Mouse (Mus musculus): ENCODE results near the gene Rpl27. TPM values are rescaled to one million over a fixed set of nuclear protein-coding genes. Genes with fewer than 3 reads are reported as not detected.
"Not testable (repeated sequence)": the region's sequence is repeated elsewhere in the genome, so short reads cannot be mapped to it uniquely, and the experiment has no call there.

Gene Rpl27
- total RNA-seq (2017) = 465 to 1,168 TPM (median 1,010 TPM) in 3 replicates

DNA sequence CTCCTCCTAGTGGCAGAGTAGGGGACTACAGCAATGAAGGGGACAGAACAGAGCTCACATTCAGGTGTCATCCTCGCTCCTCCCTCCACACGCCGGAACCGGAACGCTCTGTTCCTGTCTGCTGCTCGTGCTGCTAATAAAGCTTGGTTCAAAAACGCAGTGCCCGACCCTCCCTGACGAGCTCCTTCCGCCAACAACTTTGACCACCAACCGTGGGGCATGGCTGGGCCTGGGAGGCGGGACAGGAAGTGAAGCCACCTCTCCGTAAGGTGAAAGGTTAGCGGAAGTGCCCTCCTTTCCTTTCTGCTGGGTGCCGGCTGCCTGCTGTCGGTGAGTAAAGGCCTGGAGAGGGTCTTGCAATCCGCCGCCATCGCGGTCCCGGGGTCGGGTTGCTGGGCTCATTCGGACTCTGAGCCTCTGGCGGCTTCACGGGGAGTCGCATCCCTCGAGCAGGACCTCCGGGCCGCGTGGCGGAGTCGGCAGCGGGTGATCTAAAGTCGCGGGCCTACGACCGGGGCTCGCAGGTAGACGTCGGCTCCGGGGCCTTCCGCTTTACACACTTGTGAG is at the start of gene Rpl27:
TSS of gene Rpl27 (plus strand) at position 172 of the 567 bp plus-strand sequence.
- peak; percentile 100 for ATAC-seq (replicated peaks; ENCODE audit: insufficient number of reproducible peaks, low FRiP score, low TSS enrichment, poor library complexity, severe bottlenecking)

DNA sequence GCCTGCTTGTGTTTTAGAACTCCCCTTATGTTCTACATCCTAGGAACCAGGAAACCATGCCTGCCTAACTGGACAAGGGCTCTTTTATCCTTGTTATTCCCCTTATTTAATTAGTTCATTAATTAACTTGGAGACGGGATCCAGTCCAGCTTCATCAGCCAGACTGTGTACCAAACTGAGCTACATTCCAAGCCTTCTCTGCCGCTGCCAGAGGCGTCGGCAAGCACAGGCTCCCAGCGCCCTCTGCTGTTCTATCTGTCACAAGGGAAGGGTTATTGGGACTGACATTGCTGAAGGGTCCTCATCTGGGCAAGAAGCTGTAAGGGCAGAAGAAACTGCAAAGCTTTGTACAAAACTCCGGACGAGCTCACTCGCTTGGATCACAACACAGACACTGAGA is 47.0 kb upstream of the Rpl27 start:
- no peak for ATAC-seq (replicated peaks; ENCODE audit: insufficient number of reproducible peaks, low FRiP score, low TSS enrichment, poor library complexity, severe bottlenecking)

DNA sequence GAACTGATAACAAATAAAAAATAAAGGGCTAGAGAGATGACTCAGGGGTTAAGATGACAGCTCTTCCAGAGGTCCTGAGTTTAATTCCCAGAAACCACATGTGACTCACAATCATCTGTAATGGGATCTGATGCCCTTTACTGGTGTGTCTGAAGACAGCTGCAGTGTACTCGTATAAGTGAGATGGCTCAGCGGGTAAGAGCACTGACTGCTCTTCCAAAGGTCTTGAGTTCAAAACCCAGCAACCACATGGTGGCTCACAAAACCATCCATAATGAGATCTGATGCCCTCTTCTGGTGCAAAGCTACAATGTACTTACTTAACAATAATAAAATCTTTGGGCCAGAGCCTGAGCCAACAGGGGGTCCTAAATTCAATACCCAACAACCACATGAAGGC is 26.8 kb upstream of the Rpl27 start:
- no peak for ATAC-seq (replicated peaks; ENCODE audit: insufficient number of reproducible peaks, low FRiP score, low TSS enrichment, poor library complexity, severe bottlenecking)

DNA sequence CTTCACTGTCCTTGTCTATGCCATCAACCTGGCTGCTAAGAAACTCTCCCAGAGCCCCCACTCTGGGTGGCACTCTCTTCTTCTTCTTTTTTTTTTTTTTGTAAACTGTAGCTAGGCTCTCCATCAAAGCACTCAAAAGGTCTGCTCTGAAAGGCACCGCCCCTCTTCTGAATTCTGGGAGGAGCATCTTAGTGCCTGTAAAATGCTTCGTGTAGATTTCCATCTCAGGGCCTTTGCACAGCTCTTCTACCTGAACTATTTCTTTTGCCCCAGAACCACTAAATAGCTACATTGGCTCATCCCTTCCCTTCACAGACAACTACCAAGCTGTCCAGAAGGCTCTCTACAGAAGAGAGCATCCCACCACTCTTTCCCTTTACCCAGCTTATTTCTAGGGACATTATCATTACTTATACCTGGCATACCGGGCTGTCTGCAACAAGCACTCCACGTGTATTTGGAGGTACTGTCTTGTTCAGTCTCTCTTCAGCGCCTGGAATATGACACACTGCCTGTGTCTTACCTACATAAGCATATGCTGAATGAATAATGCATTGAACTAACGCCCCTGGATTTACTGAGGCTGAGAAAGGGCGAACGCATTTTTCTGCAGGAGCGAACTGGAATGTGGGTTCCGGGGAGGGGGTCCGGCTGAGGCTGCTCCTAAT is 25.5 kb upstream of the Rpl27 start:
- ATAC-seq (replicated peaks; ENCODE audit: insufficient number of reproducible peaks, low FRiP score, low TSS enrichment, poor library complexity, severe bottlenecking) = no peak

DNA sequence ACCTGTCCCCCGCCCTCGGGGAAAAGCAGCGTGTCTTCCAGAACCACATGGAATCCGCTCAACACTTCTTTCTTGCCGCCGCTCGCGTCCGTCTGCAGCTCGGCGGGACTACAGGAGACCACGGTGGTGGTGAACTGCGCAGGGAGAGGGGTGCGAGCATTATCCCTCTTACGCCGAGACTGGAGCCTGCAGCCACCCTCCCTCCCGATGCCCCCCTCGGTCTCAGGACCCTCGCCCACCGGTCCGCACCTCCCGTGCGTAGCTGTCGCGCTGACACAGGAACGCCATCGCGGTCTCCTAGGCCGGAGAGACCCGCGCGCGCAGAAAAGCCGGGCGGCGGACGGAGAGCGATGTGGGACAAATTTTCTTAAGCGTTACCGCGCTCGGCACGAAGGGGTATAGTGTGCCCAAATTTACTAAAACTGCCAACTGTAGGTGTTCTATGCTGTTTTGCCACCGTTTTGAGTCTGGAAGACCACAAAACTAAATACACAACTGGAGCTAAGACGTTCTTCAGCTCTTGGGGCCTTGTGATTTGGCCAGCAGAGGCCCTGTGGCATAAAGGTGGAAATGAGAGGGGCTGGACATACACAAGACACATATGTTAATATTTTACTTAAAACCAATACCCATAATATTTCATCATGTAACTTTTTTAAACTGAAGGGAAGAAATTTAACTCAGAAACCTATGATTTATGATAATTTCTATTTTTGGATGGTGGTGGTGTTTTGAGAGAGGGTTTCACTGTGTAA is 24.8 kb upstream of the Rpl27 start, which contains the start of gene Aarsd1:
TSS of gene Aarsd1 (minus strand) at position 515 of the 755 bp plus-strand sequence.
- ATAC-seq (replicated peaks; ENCODE audit: insufficient number of reproducible peaks, low FRiP score, low TSS enrichment, poor library complexity, severe bottlenecking) = peak; percentile 87

DNA sequence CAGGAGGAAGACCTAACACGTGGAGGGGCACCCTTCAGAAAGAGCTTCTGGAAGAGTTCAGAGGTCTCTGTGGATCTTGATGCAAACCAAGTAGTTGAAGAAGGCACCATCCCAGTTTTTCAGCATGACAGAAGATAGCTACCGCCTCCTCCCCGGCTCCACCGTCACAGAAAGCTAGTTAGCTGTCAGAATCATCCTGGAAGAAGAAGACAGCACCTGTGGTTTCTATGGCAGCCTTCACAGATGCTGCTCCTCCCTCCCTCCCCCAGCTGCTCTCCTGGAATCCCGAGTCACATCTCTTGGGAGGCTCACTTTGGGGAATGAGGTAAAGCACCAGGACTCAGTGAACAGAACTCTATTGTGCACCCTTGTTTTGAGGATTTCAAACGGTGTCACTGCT is 23.1 kb upstream of the Rpl27 start:
- ATAC-seq (replicated peaks; ENCODE audit: insufficient number of reproducible peaks, low FRiP score, low TSS enrichment, poor library complexity, severe bottlenecking) = no peak

DNA sequence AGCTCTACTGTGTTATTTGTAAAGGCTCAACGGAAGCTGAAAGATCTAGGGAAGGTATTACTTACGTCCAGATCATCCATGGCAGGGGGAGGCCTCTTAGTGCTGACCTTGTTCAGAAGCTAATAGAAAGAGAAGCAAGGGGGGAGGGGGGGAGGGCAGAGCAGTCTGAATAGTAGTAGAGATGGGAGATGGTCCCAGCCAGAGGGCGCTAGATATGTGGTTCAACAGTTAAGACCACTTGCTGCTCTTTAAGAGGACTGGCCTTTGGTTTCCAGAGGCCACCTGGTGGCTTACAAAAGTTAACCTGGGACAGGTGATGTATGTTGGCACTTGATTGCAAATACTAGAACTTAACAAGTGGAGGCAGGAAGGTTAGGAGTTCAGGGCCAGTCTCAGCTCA is 22.5 kb upstream of the Rpl27 start:
- ATAC-seq (replicated peaks; ENCODE audit: insufficient number of reproducible peaks, low FRiP score, low TSS enrichment, poor library complexity, severe bottlenecking) = no peak

DNA sequence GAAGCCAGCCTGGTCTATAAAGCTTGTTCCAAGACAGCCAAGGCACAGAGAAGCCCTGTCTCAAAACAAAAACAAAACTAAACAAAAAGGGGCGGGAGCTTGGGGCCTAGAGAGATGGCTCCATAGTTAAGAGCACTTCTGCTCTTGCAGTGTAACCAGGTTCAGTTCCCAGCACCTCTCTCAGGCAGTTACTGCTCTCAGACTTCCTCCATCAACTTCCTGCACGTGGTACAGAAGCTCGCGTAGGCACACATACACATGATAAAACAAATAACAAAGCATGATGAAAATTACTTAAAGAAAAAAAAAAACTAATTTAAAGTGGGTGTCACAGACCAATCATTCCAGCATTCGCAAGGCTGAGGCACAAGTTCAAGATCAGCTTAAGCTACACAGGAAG is 21.9 kb upstream of the Rpl27 start:
- ATAC-seq (replicated peaks; ENCODE audit: insufficient number of reproducible peaks, low FRiP score, low TSS enrichment, poor library complexity, severe bottlenecking) = no peak

DNA sequence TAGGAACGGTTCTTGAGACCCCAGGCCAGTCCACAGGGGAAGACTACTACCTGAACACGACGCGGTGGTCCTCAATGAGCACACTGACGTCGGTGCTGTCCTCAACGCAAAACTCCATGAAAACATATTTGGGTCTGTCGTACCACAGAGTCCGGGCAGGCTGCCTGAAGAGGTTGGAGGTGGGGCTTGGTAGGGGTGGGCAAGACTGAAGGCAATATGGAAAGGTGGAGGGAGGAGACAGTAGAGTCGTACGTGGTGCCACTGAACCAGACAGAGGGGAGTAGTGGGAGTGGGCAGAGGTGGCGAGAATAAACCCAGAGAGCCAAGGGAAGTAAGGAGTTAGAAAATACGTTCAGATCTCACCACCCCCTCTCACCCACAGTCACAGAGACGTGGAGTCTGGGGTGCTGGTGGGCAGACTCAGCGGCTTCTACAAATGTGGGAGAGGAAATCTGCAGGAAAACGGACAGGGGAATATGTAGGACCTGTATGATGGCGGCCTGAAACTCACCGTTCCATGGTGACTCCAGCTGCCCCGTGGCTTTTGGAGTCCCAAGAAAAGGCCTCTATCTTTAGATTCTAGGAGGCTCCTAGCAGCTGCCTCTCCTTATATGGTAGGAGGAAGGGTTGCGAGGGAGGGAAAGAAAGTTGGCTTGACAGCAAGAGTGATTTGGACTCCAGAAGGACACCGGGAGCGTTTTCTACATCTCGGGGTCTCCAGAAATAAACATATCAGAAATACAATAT is 17.8 kb upstream of the Rpl27 start, which contains the start of gene Gm27029:
TSS of gene Gm27029 (minus strand) at position 692 of the 747 bp plus-strand sequence.
- ATAC-seq (replicated peaks; ENCODE audit: insufficient number of reproducible peaks, low FRiP score, low TSS enrichment, poor library complexity, severe bottlenecking) = peak; percentile 8; the same call in 1 of the 2 replicates

DNA sequence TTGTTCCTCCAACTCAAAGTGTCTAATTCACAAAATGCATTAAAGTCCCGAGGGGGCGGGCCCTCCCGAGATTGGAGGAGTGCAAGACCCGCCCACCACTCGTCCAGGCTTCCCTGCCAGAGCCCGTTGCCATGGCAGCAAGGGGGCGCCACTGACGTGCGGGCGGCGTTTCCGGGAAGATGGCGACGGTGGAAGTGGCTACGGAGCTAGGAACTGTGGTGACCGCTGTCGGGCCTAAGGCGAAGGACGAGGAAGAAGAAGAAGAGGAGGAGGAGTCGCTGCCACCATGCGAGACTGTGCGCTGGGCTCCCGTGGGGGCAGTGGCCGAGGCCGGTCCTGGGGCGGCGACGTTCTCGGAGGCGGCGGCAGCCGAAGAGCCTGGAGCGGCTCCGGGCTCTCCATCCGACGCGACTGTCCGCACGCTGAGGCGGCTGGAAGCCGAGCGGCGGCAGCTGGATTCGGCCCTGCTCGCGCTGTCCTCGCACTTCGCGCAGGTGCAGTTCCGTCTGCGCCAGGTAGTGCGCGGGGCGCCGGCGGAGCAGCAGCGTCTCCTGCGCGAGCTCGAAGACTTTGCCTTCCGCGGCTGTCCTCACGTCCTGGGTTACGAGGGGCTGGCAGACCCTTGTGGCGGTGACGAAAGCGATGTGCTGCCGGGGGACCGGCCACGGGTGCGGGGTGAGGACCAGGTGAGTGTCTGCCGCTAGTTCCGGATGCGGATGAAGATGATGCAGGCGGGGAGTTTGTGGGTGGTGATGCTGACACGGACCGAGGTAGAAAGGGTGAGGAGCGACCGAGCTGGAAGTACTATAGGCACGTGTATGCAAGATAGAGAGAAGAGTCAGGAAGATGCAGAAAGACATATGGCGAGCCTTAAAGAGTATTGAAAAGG is 16.9 kb upstream of the Rpl27 start, which contains the start of the genes Rundc1 and Ptges3l:
TSS of gene Rundc1 (plus strand) at position 161 of the 889 bp plus-strand sequence.
TSS of gene Ptges3l (minus strand) at position 409 of the 889 bp plus-strand sequence.
- ATAC-seq (replicated peaks; ENCODE audit: insufficient number of reproducible peaks, low FRiP score, low TSS enrichment, poor library complexity, severe bottlenecking) = peak; percentile 99

DNA sequence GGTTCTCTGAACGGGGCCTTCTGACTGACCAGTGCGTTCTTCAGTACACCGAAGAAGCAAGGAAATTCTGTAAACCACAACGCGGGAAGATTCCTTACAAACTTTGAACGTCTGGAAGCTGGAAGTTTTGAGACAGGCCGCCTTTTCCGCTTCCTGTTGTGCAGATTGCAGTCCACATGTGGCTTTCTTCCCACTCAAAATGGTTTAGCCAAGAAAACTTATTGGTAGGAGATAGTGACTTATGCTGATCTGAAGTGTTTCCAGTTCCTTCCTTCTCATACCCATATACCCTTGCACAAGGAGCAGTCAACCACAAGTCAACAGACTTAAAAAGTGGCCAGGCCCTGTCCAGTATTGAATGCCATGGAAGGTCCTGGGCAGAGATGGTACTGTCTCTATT is 15.9 kb upstream of the Rpl27 start:
- no peak for ATAC-seq (replicated peaks; ENCODE audit: insufficient number of reproducible peaks, low FRiP score, low TSS enrichment, poor library complexity, severe bottlenecking)

DNA sequence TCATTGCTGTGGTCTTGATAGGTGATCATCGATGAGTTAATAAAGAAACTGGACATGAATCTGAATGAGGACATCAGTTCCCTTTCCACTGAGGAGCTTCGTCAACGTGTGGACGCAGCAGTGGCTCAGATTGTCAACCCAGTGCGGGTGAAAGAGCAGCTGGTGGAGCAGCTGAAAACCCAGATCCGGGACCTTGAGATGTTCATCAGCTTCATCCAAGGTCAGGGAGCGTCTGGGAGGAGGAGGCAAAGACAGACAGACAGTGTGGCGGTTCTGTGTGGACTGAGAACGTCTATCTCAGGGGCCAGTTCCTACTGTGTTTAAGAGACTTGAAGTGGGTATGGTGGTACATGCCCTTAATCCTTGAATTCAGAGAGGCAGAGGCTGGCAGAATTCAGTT is 10.8 kb upstream of the Rpl27 start:
- no peak for ATAC-seq (replicated peaks; ENCODE audit: insufficient number of reproducible peaks, low FRiP score, low TSS enrichment, poor library complexity, severe bottlenecking)

DNA sequence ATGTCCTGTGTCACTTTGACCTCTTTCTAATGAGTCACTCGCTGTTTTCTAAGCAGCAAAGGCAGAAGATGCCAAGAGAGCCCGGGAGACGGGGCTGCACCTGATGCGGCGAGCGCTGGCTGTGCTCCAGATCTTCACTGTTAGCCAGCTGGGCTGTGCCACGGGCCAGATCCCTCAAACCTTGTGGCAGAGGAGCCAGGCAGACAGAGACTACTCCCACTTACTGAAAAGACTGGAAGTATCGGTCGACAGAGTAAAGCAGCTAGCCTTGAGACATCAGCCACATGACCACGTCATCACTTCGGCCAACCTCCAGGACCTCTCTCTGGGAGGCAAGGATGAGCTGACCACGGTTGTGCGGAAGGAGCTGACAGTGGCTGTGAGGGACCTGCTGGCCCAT is 8.7 kb upstream of the Rpl27 start:
- no peak for ATAC-seq (replicated peaks; ENCODE audit: insufficient number of reproducible peaks, low FRiP score, low TSS enrichment, poor library complexity, severe bottlenecking)

DNA sequence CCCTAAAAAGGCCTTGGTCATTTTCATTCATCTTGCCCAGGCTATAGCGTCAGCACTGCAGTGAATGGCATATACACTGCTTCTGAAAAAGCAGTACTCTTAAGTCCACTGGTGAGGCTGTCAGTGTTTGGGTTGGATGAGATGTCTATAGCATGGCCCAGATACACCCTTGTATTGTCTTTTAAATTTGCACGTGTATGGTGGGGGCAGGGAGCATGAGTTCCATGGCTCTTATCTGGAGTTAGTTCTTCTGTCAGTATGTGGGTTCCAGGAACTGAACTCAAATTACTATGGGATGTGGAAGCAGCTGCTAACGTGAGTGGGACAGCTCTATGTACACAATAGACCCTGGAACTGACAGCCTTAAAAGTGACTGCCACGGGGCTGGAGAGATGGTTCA is 6.3 kb upstream of the Rpl27 start:
- no peak for ATAC-seq (replicated peaks; ENCODE audit: insufficient number of reproducible peaks, low FRiP score, low TSS enrichment, poor library complexity, severe bottlenecking)

DNA sequence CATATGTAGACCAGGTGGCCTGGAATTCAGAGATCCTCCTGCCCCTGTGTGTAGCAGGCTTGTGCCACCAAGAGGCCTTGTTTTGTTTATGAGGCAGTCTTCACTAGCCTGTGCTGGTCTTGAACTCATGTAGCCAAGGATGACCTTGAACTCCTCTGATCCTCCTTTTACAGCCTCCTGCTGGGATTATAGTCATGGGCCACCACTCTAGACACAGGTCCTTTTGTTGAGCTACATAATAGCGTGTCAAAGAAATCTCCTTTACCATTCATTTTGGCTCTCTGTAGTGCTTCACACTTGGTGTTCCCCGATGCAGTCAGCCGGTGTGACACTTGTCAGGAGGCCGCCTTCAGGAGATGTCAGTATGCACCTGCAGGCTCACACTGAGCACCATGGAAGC is 5.2 kb upstream of the Rpl27 start:
- ATAC-seq (replicated peaks; ENCODE audit: insufficient number of reproducible peaks, low FRiP score, low TSS enrichment, poor library complexity, severe bottlenecking) = no peak

DNA sequence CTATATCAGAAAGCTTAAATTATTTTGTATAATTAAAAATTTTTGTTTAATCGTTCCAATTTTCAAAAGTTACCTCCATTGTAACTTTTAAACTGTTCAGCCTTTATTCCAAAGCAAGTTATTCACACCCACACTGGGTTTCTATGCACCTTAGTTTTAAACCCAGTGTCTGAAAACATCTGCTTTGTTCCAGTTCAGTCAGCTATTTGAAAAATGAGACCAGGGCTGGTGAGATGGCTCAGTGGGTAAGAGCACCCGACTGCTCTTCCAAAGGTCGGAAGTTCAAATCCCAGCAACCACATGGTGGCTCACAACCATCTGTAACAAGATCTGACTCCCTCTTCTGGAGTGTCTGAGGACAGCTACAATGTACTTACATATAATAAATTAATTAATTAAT is 4.1 kb upstream of the Rpl27 start:
- not testable (repeated sequence) for ATAC-seq (replicated peaks; ENCODE audit: insufficient number of reproducible peaks, low FRiP score, low TSS enrichment, poor library complexity, severe bottlenecking)

DNA sequence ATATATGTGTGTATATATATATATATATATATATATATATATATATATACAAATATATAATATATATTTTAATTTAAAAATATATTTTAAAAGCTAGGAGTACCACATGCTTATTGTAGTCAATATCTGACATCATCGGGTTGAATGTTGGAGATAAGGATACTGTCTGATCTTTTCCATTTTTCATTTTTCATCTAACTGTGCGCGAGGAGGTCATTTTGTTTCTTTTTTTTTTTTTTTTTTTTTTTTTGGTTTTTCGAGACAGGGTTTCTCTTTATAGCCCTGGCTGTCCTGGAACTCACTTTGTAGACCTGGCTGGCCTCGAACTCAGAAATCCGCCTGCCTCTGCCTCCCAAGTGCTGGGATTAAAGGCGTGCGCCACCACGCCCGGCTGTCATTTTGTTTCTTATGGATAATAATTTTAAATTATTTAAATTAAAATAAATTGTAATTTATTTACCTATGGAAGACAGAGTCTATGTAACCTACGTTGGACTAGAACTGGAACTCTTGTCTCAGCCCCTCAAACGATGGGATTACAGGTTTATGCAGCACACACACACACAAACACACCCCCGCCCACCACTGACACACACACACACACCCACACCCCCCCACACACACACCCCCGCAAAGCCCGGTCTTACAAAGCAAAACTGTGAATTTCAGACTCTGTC is 510 bp upstream of the Rpl27 start:
- ATAC-seq (replicated peaks; ENCODE audit: insufficient number of reproducible peaks, low FRiP score, low TSS enrichment, poor library complexity, severe bottlenecking) = not testable (repeated sequence)

DNA sequence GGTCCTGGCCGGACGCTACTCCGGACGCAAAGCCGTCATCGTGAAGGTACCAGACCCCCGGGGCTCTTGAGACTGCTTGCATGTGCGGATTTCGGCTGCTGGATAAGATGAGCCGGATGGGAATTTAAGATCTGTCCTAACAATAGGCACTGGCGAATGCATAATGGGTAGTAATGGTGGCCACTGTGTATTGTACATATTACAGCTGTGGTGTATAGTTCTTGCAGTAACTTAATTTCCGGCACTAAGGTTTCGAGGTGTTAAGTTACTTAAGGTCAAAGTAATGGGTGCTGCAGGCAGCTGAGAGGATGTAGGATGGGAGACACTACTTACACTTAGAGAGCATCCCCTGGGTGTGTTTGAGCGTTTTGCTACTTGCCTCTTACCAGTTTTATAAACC is 662 bp downstream of the Rpl27 start:
- no peak for ATAC-seq (replicated peaks; ENCODE audit: insufficient number of reproducible peaks, low FRiP score, low TSS enrichment, poor library complexity, severe bottlenecking)

All from monocyte, adult 5-6 weeks (primary cell).